Mouse (Mus musculus) lung, embryonic 14.5 days (tissue): Measurements from ENCODE around the gene Sprtn. TPM values are rescaled to one million over a fixed set of nuclear protein-coding genes. Genes with fewer than 3 reads are reported as not detected.
A peak's percentile ranks its signal among the peaks of the same experiment; 100 is the strongest.

Source experiments
- ATAC-seq: fragments of 200-750 bp; cut with Nextera tagmentation; 2 replicates; pipeline ENCODE4 v1.8.0; 2017; ENCODE audit warnings: mild to moderate bottlenecking, moderate TSS enrichment, moderate library complexity; ENCODE audit not compliant: insufficient read depth
- DNase-seq: peaks from one replicate; pipeline ENCODE4 v3.0.0-alpha.2; 2015
- H3K27ac ChIP-seq: fragments of 300-500 bp; sonication (generic); 2 replicates; pipeline ENCODE4 v1.5.1; 2014; ENCODE audit warnings: low read depth, mild to moderate bottlenecking, moderate library complexity
- H3K27me3 ChIP-seq: fragments of 300-500 bp; sonication (generic); 2 replicates; pipeline ENCODE4 v1.6.1; 2014; ENCODE audit warnings: low read length, control low read depth; ENCODE audit not compliant: insufficient read depth
- H3K36me3 ChIP-seq: fragments of 300-500 bp; sonication (generic); 2 replicates; pipeline ENCODE4 v1.6.1; 2014; ENCODE audit warnings: control low read depth; ENCODE audit not compliant: insufficient read depth
- H3K4me1 ChIP-seq: fragments of 300-500 bp; sonication (generic); 2 replicates; pipeline ENCODE4 v1.6.1; 2014; ENCODE audit warnings: antibody characterized with exemption, control low read depth; ENCODE audit not compliant: insufficient read depth
- H3K4me2 ChIP-seq: fragments of 300-500 bp; sonication (generic); 2 replicates; pipeline ENCODE4 v1.6.1; 2014; ENCODE audit warnings: mild to moderate bottlenecking
- H3K4me3 ChIP-seq: fragments of 300-500 bp; sonication (generic); 2 replicates; pipeline ENCODE4 v1.5.1; 2014; ENCODE audit warnings: low read depth, low read length
- H3K9ac ChIP-seq: fragments of 300-500 bp; sonication (generic); 2 replicates; pipeline ENCODE4 v1.6.1; 2014
- H3K9me3 ChIP-seq: fragments of 300-500 bp; sonication (generic); 2 replicates; pipeline ENCODE4 v1.6.1; 2016; ENCODE audit warnings: low read depth, low read length, control low read depth
- CTCF ChIP-seq: IDR thresholded peaks from 2 replicates; pipeline ENCODE4 v1.5.1; 2016; ENCODE audit warnings: antibody characterized with exemption, low read depth
- WGBS: fragments of 180-500 bp; shearing (Covaris S2); extraction: QIAGEN DNeasy Blood & Tissue Kit; methylation state at CpG from one replicate; pipeline ENCODE4 v1.1.7; 2014; 5-methylcytosine and 5-hydroxymethylcytosine counted together
- polyA plus RNA-seq: library from polyadenylated mRNA; unstranded; fragments of >200 nt; fragmentation: Nextera tagmentation; extraction: Ambion mirVana; gene quantifications from 2 replicates; pipeline ENCODE4 v1.2.1, GENCODE M21; 2014

Gene Sprtn
- polyA plus RNA-seq, 1 experiment from 2014 or later, result 10.1 TPM

DNA sequence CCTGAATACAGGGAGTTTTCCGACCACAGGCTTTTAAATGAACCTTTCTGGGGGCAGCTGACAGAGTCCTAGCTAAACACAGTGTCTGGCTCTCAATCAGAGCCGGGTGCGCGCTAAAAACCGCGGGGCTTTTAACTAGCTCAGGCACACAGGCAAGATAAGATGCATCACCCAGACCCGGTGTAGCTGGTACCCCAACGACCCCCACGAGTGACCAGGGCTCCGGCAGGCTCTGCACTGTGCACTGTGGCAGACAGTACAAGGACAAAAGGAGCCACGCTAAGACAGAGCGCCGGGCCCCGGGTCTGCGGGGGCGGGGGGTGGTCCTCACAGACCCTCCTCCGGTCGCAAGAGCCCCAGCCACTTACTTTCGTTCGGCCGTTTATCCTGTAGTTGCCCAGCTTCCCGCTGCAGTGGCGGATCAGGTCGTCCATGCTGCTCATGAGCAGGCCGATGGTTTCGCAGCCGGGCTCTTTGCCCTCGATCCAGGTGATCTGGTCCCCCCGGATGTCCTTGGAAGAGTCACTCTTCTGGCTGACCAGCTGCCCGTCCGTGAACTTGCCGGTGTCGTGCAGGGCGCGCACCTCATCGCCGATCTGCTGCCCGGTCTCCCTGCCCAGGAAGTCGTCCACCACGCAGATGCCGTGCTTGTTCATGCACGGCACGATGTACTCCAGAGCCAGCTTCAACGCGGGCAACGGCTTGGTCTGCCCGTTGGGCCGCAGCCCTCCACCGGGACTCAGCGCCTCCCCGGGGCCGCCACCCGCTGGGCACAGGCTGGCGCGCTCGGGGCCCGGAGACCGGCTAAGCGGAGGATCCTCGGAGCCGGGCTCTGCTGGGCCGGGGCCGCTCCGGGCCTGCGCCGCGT is 50.4 kb downstream of the Sprtn start:
- under 1% methylated on average over 67 of the region's 67 CpGs for WGBS
- ATAC-seq, result peak; percentile 43

DNA sequence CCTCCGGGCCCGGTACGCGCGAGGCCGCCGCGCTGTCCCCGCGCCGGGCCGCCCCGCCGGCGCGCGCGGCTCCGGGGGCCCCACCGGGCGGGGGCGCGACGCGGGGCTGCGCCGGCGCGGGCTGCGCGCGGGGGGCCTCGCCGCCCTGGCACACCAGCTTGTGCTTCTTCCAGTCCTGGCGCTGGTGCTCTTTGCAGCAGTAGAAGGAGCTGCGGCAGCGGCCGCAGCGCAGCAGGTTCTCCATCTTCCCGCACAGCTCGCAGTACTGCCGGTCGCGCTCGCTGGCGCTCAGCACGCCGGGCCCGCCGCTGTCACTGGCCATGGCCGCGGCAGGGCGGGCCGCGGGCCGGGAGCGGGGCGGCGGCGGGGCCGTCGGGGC is 51.0 kb downstream of the Sprtn start:
- H3K27me3 ChIP-seq, result no peaks in the 10 kb centered on the region

More for the DNA sequence above, 50.4 kb downstream of the Sprtn start:
- peak; percentile 59 for DNase-seq
- H3K9me3 ChIP-seq, result no peaks in the 10 kb centered on the region
- peaks cover 13% of the 10 kb centered on the region for H3K4me1 ChIP-seq
- TF ChIP-seq CTCF, result no peak
- 0 out of 2 replicates have a peak, but pooled peaks cover 4% of the 10 kb centered on the region for H3K36me3 ChIP-seq
- peak overlapping the region; percentile 83 for H3K4me3 ChIP-seq
- peak overlapping the region; percentile 94 for H3K9ac ChIP-seq
- H3K27ac ChIP-seq, result peak overlapping the region; percentile 98
- H3K27me3 ChIP-seq, result no peaks in the 10 kb centered on the region
- peak overlapping the region; percentile 92 for H3K4me2 ChIP-seq

DNA sequence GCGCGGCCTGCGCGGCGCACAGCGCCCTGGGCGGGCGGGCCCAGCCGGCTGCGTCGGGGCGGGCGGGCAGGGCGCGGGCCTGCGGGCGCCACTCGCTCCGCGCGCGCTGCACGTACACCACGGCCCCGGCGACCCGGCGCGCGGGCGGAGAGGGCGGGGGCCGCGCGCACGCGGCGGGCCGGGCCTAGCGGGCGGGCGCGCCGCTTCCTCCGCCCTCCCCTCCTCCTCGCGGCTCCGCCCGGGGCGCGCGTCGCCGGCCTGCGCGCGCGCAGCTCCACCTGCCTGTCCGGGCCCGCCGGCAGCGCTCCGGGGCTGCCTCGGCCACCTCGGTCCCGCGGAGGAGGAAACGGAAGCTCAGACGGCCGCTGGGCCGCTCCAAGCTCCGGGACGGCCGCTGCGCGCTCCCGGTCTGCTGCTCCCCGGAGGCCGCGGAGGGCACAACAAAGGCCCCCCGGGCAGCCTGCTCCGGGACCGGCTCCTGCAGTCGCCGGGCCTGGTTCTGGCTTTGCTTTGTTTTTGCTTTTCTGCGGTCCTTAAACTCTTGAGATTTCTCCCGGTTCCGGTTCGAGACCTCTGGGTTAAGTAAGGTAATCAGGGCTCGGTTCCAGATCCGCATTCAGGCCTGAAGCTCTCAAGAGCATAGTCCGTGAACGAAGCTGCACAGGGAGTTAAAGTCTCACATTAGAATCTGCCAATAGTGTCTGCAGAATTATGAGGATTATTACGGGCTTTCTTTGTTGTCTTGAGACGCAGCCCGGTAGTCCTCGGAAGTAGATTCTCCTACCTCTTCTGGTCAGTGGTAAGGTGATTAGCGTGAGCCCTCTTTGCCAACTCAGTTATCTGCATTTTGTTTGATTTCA is 51.8 kb downstream of the Sprtn start, which contains the start of gene Egln1:
Gene Egln1 (minus strand): TSS at position 116 of the 860 bp plus-strand sequence.
- H3K27ac ChIP-seq, result peak within 1 kb of the TSS; percentile 98
- H3K36me3 ChIP-seq, result 0 out of 2 replicates have a peak, but pooled peaks cover 1% of the 10 kb centered on the region
- no peak for TF ChIP-seq CTCF
- H3K4me2 ChIP-seq, result peak within 1 kb of the TSS; percentile 92
- peak; percentile 91 for DNase-seq
- H3K4me3 ChIP-seq, result peak within 1 kb of the TSS; percentile 83
- under 1% methylated on average over 80 of the region's 98 CpGs for WGBS
- no peaks in the 10 kb centered on the region for H3K27me3 ChIP-seq
- peak; percentile 88 for ATAC-seq
- H3K9ac ChIP-seq, result peak within 1 kb of the TSS; percentile 94
- peaks cover 13% of the 10 kb centered on the region for H3K4me1 ChIP-seq
- H3K9me3 ChIP-seq, result no peaks in the 10 kb centered on the region

More for the DNA sequence above, 51.0 kb downstream of the Sprtn start:
- H3K4me2 ChIP-seq, result peak overlapping the region; percentile 92
- peak overlapping the region; percentile 94 for H3K9ac ChIP-seq
- H3K36me3 ChIP-seq, result 0 out of 2 replicates have a peak, but pooled peaks cover 4% of the 10 kb centered on the region
- ATAC-seq (peak; percentile 40; the same call in 1 of the 2 replicates), DNase-seq (peak; percentile 66)
- H3K4me1 ChIP-seq, result peaks cover 13% of the 10 kb centered on the region
- H3K9me3 ChIP-seq, result no peaks in the 10 kb centered on the region
- WGBS, result under 1% methylated on average over 48 of the region's 62 CpGs
- H3K4me3 ChIP-seq, result peak overlapping the region; percentile 83
- TF ChIP-seq CTCF, result no peak
- peak overlapping the region; percentile 98 for H3K27ac ChIP-seq

DNA sequence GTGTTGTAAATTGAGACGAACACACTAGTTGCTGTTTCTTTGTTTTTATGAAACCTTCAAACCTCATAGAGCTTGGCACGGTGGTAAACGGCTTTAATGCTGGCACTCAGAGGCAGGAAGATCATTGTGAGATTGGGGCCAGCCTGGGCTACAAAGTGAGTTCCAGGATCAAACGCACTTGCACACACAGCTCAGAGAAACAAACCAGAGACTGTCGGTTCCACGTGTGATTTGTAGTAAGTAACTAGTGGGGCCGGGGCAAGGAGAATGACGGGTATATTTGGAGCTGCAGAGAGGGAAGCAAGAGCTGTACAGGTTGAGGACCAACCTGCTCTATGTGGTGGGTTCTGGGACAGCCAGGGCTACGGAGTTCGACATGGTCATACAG is 52.4 kb downstream of the Sprtn start:
- 22% methylated on average over 10 of the region's 10 CpGs for WGBS
- no peak for TF ChIP-seq CTCF
- peak; percentile 24 for DNase-seq

DNA sequence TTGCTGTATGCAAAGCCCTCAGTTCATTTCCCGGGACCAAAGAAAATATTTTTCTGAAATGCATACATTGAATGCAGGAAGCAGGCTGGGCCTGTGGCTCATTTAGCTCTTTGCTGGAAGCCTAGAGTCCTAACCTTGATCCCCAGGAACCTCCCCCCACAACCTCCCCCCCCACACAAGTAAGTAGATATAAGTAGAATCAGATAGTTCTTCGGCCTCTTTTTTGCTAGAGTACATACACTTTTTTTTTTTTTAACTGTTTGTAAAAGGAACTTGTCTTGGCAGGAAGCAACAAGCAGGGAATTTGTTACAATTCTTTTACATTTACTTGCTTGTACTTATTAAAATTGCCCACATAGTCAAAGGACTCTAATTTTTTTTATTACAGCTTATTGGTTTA is 53.2 kb downstream of the Sprtn start:
- Histone ChIP-seq H3K27ac (no peak overlapping the region), H3K36me3 (no peaks in the 10 kb centered on the region), H3K4me2 (peak overlapping the region; percentile 92), H3K4me1 (peaks cover 13% of the 10 kb centered on the region), H3K9me3 (no peaks in the 10 kb centered on the region), H3K9ac (no peak overlapping the region), H3K4me3 (peak overlapping the region; percentile 68), H3K27me3 (no peaks in the 10 kb centered on the region)
- DNase-seq (no peak), ATAC-seq (no peak)
- WGBS, result 46% methylated on average over 2 of the region's 2 CpGs
- TF ChIP-seq CTCF, result no peak

More for the DNA sequence above, 52.4 kb downstream of the Sprtn start:
- Histone ChIP-seq H3K27ac (peak overlapping the region; percentile 98), H3K4me1 (peaks cover 13% of the 10 kb centered on the region), H3K27me3 (no peaks in the 10 kb centered on the region), H3K36me3 (no peaks in the 10 kb centered on the region), H3K9me3 (no peaks in the 10 kb centered on the region), H3K4me2 (peak overlapping the region; percentile 92), H3K4me3 (peak overlapping the region; percentile 68), H3K9ac (peak overlapping the region; percentile 94)
- ATAC-seq, result no peak

DNA sequence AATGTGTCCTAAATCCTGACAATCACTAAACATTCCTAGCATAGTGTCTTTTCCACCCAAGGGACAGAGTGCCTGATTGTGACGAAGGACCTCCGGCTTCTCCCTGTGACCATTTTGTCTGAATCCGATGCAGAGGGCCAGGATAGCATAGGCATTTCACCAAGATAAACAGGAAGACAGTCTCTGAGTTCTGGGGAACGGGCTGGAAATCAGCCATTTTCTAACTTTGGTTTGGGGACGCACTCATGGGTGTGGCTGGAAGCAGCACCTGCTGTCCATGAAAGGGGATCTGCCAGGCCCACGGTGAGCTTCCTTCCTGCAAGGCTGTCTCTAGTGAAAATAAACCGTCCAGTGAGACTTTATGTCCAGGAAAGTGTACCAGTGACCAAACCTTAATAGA is 55.5 kb downstream of the Sprtn start:
- Histone ChIP-seq H3K27me3 (no peaks in the 10 kb centered on the region), H3K4me2 (no peak overlapping the region), H3K9ac (no peak overlapping the region), H3K4me1 (peaks cover 6% of the 10 kb centered on the region), H3K9me3 (no peaks in the 10 kb centered on the region), H3K36me3 (no peaks in the 10 kb centered on the region), H3K27ac (no peak overlapping the region), H3K4me3 (no peak overlapping the region)
- no peak for TF ChIP-seq CTCF
- peak; percentile 37 for DNase-seq
- WGBS, result 68% methylated on average over 7 of the region's 7 CpGs
- no peak for ATAC-seq
